Mouse (Mus musculus): ENCODE measurements around the gene Rab5a. TPM values are rescaled to one million over a fixed set of nuclear protein-coding genes. Genes with fewer than 3 reads are reported as not detected.
"Not testable (repeated sequence)": the region's sequence is repeated elsewhere in the genome, so short reads cannot be mapped to it uniquely, and the experiment has no call there.

The Rab5a gene
- polyA plus RNA-seq, 1 experiment, result 70.5 TPM

DNA sequence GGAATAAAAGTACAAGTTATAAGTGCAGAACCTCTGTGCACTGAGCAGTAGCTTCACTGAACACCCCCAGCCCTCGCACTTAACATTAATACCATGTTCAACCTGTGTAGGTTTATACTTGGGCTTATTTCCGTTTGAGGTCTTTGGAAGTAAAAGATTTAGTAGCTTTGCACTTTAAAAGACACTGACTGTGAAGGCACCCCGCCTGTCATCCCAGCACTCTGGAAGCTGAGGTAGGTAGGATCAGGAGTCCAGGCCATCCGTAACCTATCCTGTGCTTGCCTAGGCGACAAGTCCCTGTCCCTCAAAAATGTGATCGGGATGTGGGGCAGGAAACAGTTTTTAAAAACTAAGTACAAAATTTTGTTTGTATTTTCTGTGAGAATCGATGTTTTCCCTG, 1.4 kb downstream of the Rab5a start:
- peaks cover 22% of the 10 kb centered on the region for H3K4me1 ChIP-seq (ENCODE audit: control insufficient read depth, insufficient read depth, low read length)
- no peak overlapping the region for H3K27ac ChIP-seq (ENCODE audit: insufficient read depth, low read depth, low read length)
- TF ChIP-seq CTCF (IDR thresholded peaks at IDR 0.05; ENCODE audit: low read depth, low read length), result no peak
- no peak for TF ChIP-seq POLR2A (IDR thresholded peaks at IDR 0.05; ENCODE audit: borderline replicate concordance, low read depth, low read length)
- peak overlapping the region; percentile 76 for H3K4me3 ChIP-seq (ENCODE audit: insufficient read depth, low read length)

GRCm38 (mm10) chr17:53488291-53489006, 9.4 kb downstream of the Rab5a start:
- peak overlapping the region; percentile 55 for H3K27ac ChIP-seq (ENCODE audit: insufficient read depth, low read depth, low read length)

GRCm38 (mm10) chr17:53489007-53489378, 10.0 kb downstream of the Rab5a start:
- peaks cover 17% of the 10 kb centered on the region for H3K4me1 ChIP-seq (ENCODE audit: control insufficient read depth, insufficient read depth, low read length)
- TF ChIP-seq CTCF (IDR thresholded peaks at IDR 0.05; ENCODE audit: low read depth, low read length) (no peak), POLR2A (IDR thresholded peaks at IDR 0.05; ENCODE audit: borderline replicate concordance, low read depth, low read length) (no peak)
- H3K4me3 ChIP-seq (ENCODE audit: insufficient read depth, low read length), result no peak overlapping the region
- H3K27ac ChIP-seq (ENCODE audit: insufficient read depth, low read depth, low read length), result peak overlapping the region; percentile 55

More at GRCm38 (mm10) chr17:53488291-53489006, 9.4 kb downstream of the Rab5a start:
- TF ChIP-seq CTCF (IDR thresholded peaks at IDR 0.05; ENCODE audit: low read depth, low read length) (no peak), POLR2A (IDR thresholded peaks at IDR 0.05; ENCODE audit: borderline replicate concordance, low read depth, low read length) (no peak)
- peaks cover 17% of the 10 kb centered on the region for H3K4me1 ChIP-seq (ENCODE audit: control insufficient read depth, insufficient read depth, low read length)
- H3K4me3 ChIP-seq (ENCODE audit: insufficient read depth, low read length), result no peak overlapping the region

DNA sequence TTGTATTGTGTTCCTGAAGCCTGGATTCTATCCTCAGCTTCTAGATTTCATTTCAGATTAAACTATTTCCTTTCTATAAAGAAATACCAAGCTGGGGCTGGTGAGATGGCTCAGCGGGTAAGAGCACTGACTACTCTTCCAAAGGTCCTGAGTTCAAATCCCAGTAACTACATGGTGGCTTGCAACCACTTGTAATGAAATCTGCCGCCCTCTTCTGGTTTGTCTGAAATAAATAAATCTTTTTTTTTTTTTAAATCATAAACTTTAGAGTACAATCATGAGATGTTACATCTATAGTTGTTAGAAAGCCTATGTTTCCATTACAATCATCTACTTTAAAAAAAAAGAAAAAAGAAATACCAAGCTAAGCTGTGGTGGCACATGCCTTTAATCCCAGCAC, 23.9 kb downstream of the Rab5a start:
- H3K4me1 ChIP-seq (ENCODE audit: control insufficient read depth, insufficient read depth, low read length), result no peaks in the 10 kb centered on the region
- no peak overlapping the region for H3K27ac ChIP-seq (ENCODE audit: insufficient read depth, low read depth, low read length)
- TF ChIP-seq CTCF (IDR thresholded peaks at IDR 0.05; ENCODE audit: low read depth, low read length) (no peak), POLR2A (IDR thresholded peaks at IDR 0.05; ENCODE audit: borderline replicate concordance, low read depth, low read length) (no peak)
- no peak overlapping the region for H3K4me3 ChIP-seq (ENCODE audit: insufficient read depth, low read length)

DNA sequence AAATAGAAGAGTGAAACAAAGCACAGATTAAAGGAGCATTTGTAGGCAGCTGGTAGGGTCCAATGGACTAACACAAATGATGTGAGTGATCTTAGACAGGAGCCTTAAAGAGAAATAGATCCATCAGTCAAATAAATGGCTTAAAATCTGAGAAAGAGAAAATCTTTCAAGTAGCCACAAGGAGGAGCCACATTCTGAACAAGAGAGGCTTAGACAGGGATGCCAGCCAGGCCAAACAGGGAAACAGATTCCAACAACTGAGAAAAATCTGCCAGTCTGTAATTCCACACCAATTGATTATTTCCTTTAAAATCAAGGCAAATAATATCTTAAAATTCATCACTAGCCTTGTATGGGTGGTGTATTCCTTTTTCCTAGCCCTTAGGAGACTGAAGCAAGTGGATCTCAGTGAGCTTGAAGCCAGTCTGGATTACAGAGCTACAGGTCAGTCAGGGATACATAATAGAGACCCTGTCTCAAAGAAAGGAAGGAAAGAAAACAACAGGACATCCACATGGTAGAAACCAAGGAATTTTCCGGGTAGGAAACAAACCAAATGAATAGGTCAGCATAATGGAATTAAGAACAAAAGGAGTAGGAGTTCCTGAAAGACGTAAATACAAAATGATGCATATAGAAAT, 33.4 kb downstream of the Rab5a start:
- TF ChIP-seq POLR2A (IDR thresholded peaks at IDR 0.05; ENCODE audit: borderline replicate concordance, low read depth, low read length) (no peak), CTCF (IDR thresholded peaks at IDR 0.05; ENCODE audit: low read depth, low read length) (no peak)
- H3K27ac ChIP-seq (ENCODE audit: insufficient read depth, low read depth, low read length), result no peak overlapping the region
- H3K4me3 ChIP-seq (ENCODE audit: insufficient read depth, low read length), result no peak overlapping the region

DNA sequence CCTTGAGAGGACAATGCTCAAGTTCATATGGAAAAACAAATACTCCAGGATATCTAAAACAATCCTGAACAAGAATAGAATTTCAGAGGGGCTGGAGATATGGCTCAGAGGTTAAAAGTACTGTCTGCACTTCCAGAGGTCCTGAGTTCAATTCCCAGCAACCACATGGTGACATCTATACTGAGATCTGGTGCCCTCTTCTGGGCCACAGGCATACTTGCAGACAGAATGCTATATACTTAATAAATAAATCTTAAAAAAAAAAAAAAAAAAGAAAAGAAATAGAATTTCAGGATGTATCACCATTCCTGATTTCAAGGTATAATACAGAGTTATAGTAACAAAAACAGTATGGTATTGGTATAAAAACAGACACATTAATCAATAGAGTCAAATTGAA, 40.3 kb downstream of the Rab5a start:
- Histone ChIP-seq H3K4me3 (ENCODE audit: insufficient read depth, low read length) (no peak overlapping the region), H3K4me1 (ENCODE audit: control insufficient read depth, insufficient read depth, low read length) (no peaks in the 10 kb centered on the region), H3K27ac (ENCODE audit: insufficient read depth, low read depth, low read length) (no peak overlapping the region)
- TF ChIP-seq CTCF (IDR thresholded peaks at IDR 0.05; ENCODE audit: low read depth, low read length) (no peak), POLR2A (IDR thresholded peaks at IDR 0.05; ENCODE audit: borderline replicate concordance, low read depth, low read length) (no peak)

More for the DNA sequence above, 33.4 kb downstream of the Rab5a start:
- no peaks in the 10 kb centered on the region for H3K4me1 ChIP-seq (ENCODE audit: control insufficient read depth, insufficient read depth, low read length)

DNA sequence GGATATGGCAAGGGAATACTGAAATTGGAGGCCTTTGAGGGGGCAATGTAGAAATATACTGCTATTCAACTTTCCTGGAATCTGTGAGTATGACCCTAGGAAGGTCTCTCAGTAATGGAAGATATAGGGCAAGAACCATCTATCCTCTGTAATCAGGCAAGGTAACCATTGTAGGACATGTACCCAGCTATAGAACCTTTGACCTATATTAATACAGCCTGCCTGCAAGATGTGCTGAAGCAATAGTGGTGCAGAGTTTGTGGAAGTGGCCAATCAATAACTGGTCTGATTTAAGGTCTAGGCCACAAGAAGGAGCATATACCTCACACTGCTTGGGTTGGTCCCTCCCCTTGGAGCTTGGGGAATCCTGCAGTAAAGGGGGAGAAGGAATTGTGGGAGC, 41.5 kb downstream of the Rab5a start:
- no peak overlapping the region for H3K27ac ChIP-seq (ENCODE audit: insufficient read depth, low read depth, low read length)

DNA sequence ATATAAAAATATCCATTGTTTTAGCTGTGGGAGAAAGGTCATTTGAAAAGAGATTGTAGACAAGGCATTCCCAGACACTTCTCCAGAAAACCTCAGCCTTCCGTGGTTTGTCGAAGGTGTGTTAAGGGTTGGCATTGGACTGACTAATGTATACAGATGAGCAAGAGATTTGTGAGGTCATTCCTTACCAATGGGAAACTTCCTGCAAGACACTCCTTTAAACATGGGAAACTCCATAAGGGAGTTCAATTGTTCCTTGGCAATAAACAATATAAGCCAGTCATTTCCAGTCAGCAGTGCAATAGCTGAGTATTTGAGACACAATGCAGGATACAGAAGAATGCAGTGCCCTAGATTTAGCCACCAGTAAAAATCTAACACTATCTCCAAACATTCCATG, 49.0 kb downstream of the Rab5a start:
- H3K4me3 ChIP-seq (ENCODE audit: insufficient read depth, low read length), result no peak overlapping the region
- no peaks in the 10 kb centered on the region for H3K4me1 ChIP-seq (ENCODE audit: control insufficient read depth, insufficient read depth, low read length)
- no peak for TF ChIP-seq POLR2A (IDR thresholded peaks at IDR 0.05; ENCODE audit: borderline replicate concordance, low read depth, low read length)
- TF ChIP-seq CTCF (IDR thresholded peaks at IDR 0.05; ENCODE audit: low read depth, low read length), result no peak
- H3K27ac ChIP-seq (ENCODE audit: insufficient read depth, low read depth, low read length), result no peak overlapping the region

More for the DNA sequence above, 41.5 kb downstream of the Rab5a start:
- TF ChIP-seq CTCF (IDR thresholded peaks at IDR 0.05; ENCODE audit: low read depth, low read length), result no peak
- no peak for TF ChIP-seq POLR2A (IDR thresholded peaks at IDR 0.05; ENCODE audit: borderline replicate concordance, low read depth, low read length)
- Histone ChIP-seq H3K4me3 (ENCODE audit: insufficient read depth, low read length) (no peak overlapping the region), H3K4me1 (ENCODE audit: control insufficient read depth, insufficient read depth, low read length) (no peaks in the 10 kb centered on the region)

GRCm38 (mm10) chr17:53531160-53531559, 52.1 kb downstream of the Rab5a start:
- no peak overlapping the region for H3K27ac ChIP-seq (ENCODE audit: insufficient read depth, low read depth, low read length)

GRCm38 (mm10) chr17:53532425-53532824, 53.4 kb downstream of the Rab5a start:
- Histone ChIP-seq H3K27ac (ENCODE audit: insufficient read depth, low read depth, low read length) (no peak overlapping the region), H3K4me3 (ENCODE audit: insufficient read depth, low read length) (no peak overlapping the region), H3K4me1 (ENCODE audit: control insufficient read depth, insufficient read depth, low read length) (no peaks in the 10 kb centered on the region)
- TF ChIP-seq POLR2A (IDR thresholded peaks at IDR 0.05; ENCODE audit: borderline replicate concordance, low read depth, low read length), result no peak
- TF ChIP-seq CTCF (IDR thresholded peaks at IDR 0.05; ENCODE audit: low read depth, low read length), result no peak

More at GRCm38 (mm10) chr17:53531160-53531559, 52.1 kb downstream of the Rab5a start:
- no peak for TF ChIP-seq CTCF (IDR thresholded peaks at IDR 0.05; ENCODE audit: low read depth, low read length)
- TF ChIP-seq POLR2A (IDR thresholded peaks at IDR 0.05; ENCODE audit: borderline replicate concordance, low read depth, low read length), result no peak
- no peak overlapping the region for H3K4me3 ChIP-seq (ENCODE audit: insufficient read depth, low read length)
- no peaks in the 10 kb centered on the region for H3K4me1 ChIP-seq (ENCODE audit: control insufficient read depth, insufficient read depth, low read length)

DNA sequence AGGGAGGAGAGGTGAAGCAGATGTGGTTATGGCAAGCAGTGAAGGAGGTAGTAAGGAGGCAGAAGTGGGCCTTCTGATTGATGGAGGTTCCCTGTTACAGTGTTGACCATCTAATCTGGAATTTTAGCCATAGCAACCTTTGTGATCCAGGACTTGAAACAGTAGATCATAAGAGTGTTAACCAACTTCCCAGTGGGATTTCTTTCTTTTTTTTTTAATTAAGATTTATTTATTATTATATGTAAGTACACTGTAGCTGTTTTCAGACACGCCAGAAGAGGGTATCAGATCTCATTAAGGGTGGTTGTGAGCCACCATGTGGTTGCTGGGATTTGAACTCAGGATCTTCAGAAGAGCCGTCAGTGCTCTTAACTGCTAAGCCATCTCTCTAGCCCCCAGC, 60.3 kb downstream of the Rab5a start, which contains the start of gene Pp2d1:
Gene Pp2d1, minus strand, starts transcription at position 101 of the 400 bp plus-strand sequence.
- not testable (repeated sequence) for H3K4me3 ChIP-seq (ENCODE audit: insufficient read depth, low read length); H3K4me1 ChIP-seq (ENCODE audit: control insufficient read depth, insufficient read depth, low read length); H3K27ac ChIP-seq (ENCODE audit: insufficient read depth, low read depth, low read length)

Data from bone marrow macrophage, adult 2 months (primary cell).